Mouse (Mus musculus) liver, embryonic 11.5 days (tissue): ENCODE measurements around the gene Acot11. TPM values are rescaled to one million over a fixed set of nuclear protein-coding genes. Genes with fewer than 3 reads are reported as not detected.
A peak's percentile ranks its signal among the peaks of the same experiment; 100 is the strongest.
"Not testable (repeated sequence)": the region's sequence is repeated elsewhere in the genome, so short reads cannot be mapped to it uniquely, and the experiment has no call there.

Source experiments
- ATAC-seq: fragments of 200-750 bp; cut with Nextera tagmentation; replicated peaks from 2 replicates; pipeline ENCODE4 v1.8.0; 2017; ENCODE audit warnings: moderate number of reproducible peaks, mild to moderate bottlenecking, moderate TSS enrichment, moderate library complexity; ENCODE audit not compliant: low FRiP score
- DNase-seq: peaks from one replicate; pipeline ENCODE4 v3.0.0-alpha.2; 2017; ENCODE audit warnings: low spot score
- H3K27ac ChIP-seq: fragments of 300-500 bp; sonication (generic); 2 replicates; pipeline ENCODE4 v1.5.1; 2014; ENCODE audit warnings: mild to moderate bottlenecking, low read depth, low read length, control low read depth
- H3K27me3 ChIP-seq: fragments of 300-500 bp; sonication (generic); replicated peaks from 2 replicates; pipeline ENCODE4 v1.6.1; 2014; ENCODE audit warnings: low read length, mixed read lengths; ENCODE audit not compliant: control insufficient read depth, insufficient read depth
- H3K36me3 ChIP-seq: fragments of 300-500 bp; sonication (generic); 2 replicates; pipeline ENCODE4 v1.6.1; 2014; ENCODE audit warnings: mild to moderate bottlenecking, low read length, moderate library complexity, mixed read lengths; ENCODE audit not compliant: control insufficient read depth, insufficient read depth
- H3K4me1 ChIP-seq: fragments of 300-500 bp; sonication (generic); replicated peaks from 2 replicates; pipeline ENCODE4 v1.6.1; 2014; ENCODE audit warnings: low read length, mixed read lengths; ENCODE audit not compliant: control insufficient read depth, insufficient read depth
- H3K4me2 ChIP-seq: fragments of 300-500 bp; sonication (generic); 2 replicates; pipeline ENCODE4 v1.6.1; 2014; ENCODE audit warnings: mild to moderate bottlenecking, control low read depth, moderate library complexity
- H3K4me3 ChIP-seq: fragments of 300-500 bp; sonication (generic); 2 replicates; pipeline ENCODE4 v1.5.1; 2014; ENCODE audit warnings: low read depth, low read length, control low read depth
- H3K9ac ChIP-seq: fragments of 300-500 bp; sonication (generic); 2 replicates; pipeline ENCODE4 v1.6.1; 2014; ENCODE audit warnings: low read depth, low read length, control low read depth
- H3K9me3 ChIP-seq: fragments of 300-500 bp; sonication (generic); 2 replicates; pipeline ENCODE4 v1.6.1; 2016; ENCODE audit warnings: low read length, inconsistent platforms, mixed read lengths; ENCODE audit not compliant: control insufficient read depth
- WGBS: fragments of 180-500 bp; shearing (Covaris S2); extraction: QIAGEN DNeasy Blood & Tissue Kit; methylation state at CpG from one replicate; pipeline ENCODE4 v1.1.7; 2014; 5-methylcytosine and 5-hydroxymethylcytosine counted together
- polyA plus RNA-seq: library from polyadenylated mRNA; unstranded; fragments of >200 nt; fragmentation: Nextera tagmentation; extraction: Ambion mirVana; gene quantifications from 2 replicates; pipeline ENCODE4 v1.2.1, GENCODE M21; 2014

The Acot11 gene
- polyA plus RNA-seq, 1 experiment from 2014 or later, result 2.9 TPM

DNA sequence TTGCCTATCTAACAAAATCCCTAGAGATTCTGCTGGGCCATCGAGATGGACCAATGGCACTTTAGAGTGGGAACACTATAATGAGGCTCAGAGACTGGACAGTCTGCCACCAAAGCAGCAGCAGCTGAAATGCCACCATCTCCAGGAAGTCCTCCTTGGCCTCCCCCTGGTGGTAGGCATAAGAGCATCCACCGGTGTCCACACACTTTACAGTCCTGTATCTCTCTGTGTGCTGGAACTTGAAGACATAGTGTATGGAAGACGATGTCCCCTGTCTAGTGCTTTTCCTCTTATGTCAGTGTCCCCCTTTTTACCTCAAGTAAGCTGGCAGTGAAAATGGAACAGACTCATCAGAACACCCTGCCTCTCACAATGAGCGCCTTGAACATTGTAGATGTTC, 1.0 kb downstream of the Acot11 start:
- ATAC-seq (peak; percentile 42; the same call in 1 of the 2 replicates), DNase-seq (no peak)
- Histone ChIP-seq H3K4me2 (peak overlapping the region; percentile 94), H3K27ac (peak overlapping the region; percentile 75), H3K9me3 (no peaks in the 10 kb centered on the region), H3K36me3 (no peaks in the 10 kb centered on the region), H3K27me3 (no peaks in the 10 kb centered on the region), H3K4me1 (peaks cover 37% of the 10 kb centered on the region), H3K9ac (peak overlapping the region; percentile 38; the same call in 1 of the 2 replicates), H3K4me3 (peak overlapping the region; percentile 50)
- WGBS, result 48% methylated on average over 4 of the region's 4 CpGs

DNA sequence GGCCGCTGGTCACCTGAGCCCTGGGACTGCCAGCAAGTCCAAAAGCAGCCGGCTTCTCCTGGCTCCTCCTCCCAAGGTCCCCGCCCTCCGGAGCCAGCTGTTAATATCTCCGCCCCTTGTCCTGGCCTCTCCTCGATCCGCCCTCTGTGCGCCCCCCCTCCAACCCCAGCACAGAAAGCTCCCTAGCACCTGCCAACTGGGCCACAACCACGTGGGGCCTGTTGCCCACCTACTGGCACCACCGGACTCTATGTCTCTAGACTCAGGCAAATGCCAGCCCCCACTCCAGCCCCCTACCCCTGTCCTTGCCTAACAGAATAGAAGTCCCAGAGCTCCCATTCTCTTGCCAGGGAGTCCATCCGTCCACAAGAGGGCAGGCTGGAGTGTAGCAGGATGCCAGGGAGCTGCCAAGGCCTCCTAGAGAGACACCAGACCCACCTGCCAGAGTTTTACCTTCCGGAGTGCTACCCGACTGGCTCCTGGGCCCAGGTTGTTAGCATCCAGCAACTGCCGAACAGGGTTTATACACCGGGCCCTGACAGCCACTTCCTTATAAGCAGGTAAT, 4.9 kb downstream of the Acot11 start:
- no peaks in the 10 kb centered on the region for H3K9me3 ChIP-seq
- H3K27me3 ChIP-seq, result no peaks in the 10 kb centered on the region
- H3K4me3 ChIP-seq, result peak overlapping the region; percentile 21; the same call in 1 of the 2 replicates
- no peak overlapping the region for H3K27ac ChIP-seq
- H3K4me1 ChIP-seq, result peaks cover 38% of the 10 kb centered on the region
- peak; percentile 73 for DNase-seq
- H3K4me2 ChIP-seq, result peak overlapping the region; percentile 63
- 22% methylated on average over 15 of the region's 15 CpGs for WGBS
- ATAC-seq, result peak; percentile 60
- no peaks in the 10 kb centered on the region for H3K36me3 ChIP-seq
- H3K9ac ChIP-seq, result peak overlapping the region; percentile 30; the same call in 1 of the 2 replicates

DNA sequence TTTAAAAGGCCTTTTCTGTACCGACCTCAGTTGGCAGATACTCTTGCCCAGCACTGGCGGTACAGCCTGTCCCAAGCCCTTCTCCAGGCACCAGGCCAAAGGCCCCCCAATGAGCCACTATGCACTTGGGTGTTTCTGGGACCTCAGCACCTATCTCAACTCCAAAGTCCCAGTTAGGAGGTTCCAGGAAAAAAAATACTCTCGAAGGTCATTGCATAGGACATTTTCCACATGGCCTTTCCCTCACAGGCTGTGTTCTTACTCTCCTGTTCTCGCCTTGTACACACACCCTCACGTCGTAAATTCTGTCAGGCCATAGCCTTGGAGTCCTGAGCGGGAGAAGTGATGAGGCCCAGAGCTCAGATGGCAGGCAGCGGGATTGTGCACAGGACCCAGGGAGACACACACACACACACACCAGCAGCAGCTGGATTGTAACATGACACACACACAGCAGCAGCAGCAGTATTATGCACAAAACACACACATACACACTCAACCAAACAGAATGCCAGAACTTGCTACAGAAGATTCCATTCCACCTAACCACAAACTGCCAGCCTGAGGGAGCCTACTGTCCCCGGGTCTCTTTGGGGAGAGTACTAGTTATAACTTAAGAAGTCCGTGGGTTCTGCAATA, 5.8 kb downstream of the Acot11 start:
- DNase-seq (no peak), ATAC-seq (no peak)
- 58% methylated on average over 10 of the region's 10 CpGs for WGBS
- H3K27me3 ChIP-seq, result no peaks in the 10 kb centered on the region
- H3K36me3 ChIP-seq, result no peaks in the 10 kb centered on the region
- H3K4me2 ChIP-seq, result peak overlapping the region; percentile 63
- H3K4me1 ChIP-seq, result peaks cover 34% of the 10 kb centered on the region
- no peak overlapping the region for H3K4me3 ChIP-seq
- H3K27ac ChIP-seq, result no peak overlapping the region
- no peak overlapping the region for H3K9ac ChIP-seq
- no peaks in the 10 kb centered on the region for H3K9me3 ChIP-seq

DNA sequence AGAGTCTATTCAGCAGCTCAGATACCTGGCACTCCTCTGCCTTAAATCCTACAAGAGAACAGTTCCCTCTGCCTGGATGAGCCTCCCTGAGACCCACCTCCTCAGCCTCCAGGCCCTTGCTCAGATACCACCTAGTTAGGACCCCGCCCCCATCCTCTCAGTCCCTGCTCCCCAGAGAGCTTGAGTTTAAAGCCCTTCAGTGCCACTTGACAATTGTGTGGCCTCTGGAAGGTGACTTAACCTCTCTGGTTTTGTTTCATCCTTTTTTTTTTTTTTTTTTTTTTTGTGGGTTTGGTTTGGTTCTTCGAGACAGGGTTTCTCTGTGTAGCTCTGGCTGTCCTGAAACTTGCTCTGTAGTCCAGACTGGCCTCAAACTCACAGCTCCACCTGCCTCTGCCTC, 9.5 kb downstream of the Acot11 start:
- Histone ChIP-seq H3K4me3 (no peak overlapping the region), H3K4me2 (no peak overlapping the region), H3K9ac (no peak overlapping the region), H3K4me1 (peaks cover 47% of the 10 kb centered on the region), H3K27ac (no peak overlapping the region), H3K27me3 (no peaks in the 10 kb centered on the region), H3K9me3 (no peaks in the 10 kb centered on the region), H3K36me3 (no peaks in the 10 kb centered on the region)
- WGBS, result 82% methylated on average over 2 of the region's 2 CpGs
- ATAC-seq, result no peak
- DNase-seq, result no peak

DNA sequence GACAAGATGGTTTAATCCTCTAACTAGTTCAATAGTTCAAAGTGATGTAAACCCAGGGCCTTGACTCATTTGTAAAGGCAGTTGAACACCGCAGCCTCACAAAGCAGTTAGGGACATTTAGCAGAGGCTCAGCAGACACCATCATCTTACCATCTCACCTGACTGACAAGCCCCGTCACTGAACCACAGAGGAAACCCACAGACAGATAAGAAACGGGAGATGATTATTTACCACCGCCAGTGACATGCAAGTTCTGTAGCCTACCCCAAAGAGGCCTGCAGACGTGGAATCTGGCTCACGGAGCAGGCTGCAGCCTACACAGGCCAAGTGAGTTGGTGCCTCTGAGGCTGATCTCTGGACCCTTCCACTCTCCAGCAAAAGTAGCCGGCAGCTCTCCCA, 10.6 kb downstream of the Acot11 start:
- Histone ChIP-seq H3K9ac (no peak overlapping the region), H3K4me2 (no peak overlapping the region), H3K27ac (no peak overlapping the region), H3K4me1 (peaks cover 40% of the 10 kb centered on the region), H3K36me3 (no peaks in the 10 kb centered on the region), H3K9me3 (no peaks in the 10 kb centered on the region), H3K27me3 (no peaks in the 10 kb centered on the region), H3K4me3 (no peak overlapping the region)
- ATAC-seq (peak; percentile 44), DNase-seq (no peak)
- WGBS, result 33% methylated on average over 7 of the region's 7 CpGs

DNA sequence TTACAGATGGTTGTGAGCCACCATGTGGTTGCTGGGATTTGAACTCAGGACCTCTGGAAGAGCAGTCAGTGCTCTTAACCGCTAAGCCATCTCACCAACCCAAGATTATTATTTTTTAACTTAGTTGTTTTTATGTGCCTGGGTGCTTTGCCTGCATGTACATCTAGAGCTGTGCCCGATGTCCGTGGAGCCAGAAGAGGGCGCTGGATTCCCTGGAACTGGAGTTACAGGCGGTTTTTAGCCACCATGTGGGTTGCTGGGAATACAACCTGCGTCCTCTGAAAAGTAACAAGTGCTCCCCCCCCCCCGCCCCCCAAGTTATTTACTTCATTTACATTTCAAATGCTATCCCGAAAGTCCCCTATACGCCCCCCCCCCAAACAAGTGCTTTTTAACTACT, 11.0 kb downstream of the Acot11 start:
- not testable (repeated sequence) for H3K9me3 ChIP-seq, H3K4me3 ChIP-seq, H3K27ac ChIP-seq, H3K4me2 ChIP-seq, H3K9ac ChIP-seq, DNase-seq, ATAC-seq, H3K27me3 ChIP-seq, H3K36me3 ChIP-seq
- WGBS, result 91% methylated on average over 9 of the region's 9 CpGs
- H3K4me1 ChIP-seq, result peaks cover 40% of the 10 kb centered on the region

DNA sequence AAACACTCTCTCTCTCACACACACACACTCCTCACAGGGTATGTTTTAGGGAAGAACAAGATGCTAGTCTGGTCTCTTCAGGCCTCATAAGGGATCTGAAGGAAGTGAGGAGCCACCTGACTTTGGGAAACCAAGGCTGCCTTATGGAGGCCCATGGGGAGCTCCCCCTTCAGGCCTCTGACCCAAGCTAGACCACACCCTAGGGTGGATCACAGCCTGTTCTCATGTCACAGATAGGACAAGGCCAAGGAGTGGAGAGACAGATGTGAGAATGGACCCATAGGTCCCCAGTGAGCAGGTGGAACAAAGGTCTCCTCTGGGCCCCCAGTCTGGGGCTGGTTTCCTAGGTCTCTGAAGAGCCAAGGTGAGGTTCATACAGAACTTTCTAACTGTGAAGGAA, 12.5 kb downstream of the Acot11 start:
- peak overlapping the region; percentile 34 for H3K4me2 ChIP-seq
- peak; percentile 89 for ATAC-seq
- DNase-seq, result no peak
- 0 out of 2 replicates have a peak overlapping the region, but pooled peaks have one; percentile 34 for H3K9ac ChIP-seq
- peak overlapping the region; percentile 32; the same call in 1 of the 2 replicates for H3K27ac ChIP-seq
- no peaks in the 10 kb centered on the region for H3K9me3 ChIP-seq
- H3K4me1 ChIP-seq, result peaks cover 55% of the 10 kb centered on the region
- no peaks in the 10 kb centered on the region for H3K36me3 ChIP-seq
- H3K4me3 ChIP-seq, result no peak overlapping the region
- no peaks in the 10 kb centered on the region for H3K27me3 ChIP-seq

DNA sequence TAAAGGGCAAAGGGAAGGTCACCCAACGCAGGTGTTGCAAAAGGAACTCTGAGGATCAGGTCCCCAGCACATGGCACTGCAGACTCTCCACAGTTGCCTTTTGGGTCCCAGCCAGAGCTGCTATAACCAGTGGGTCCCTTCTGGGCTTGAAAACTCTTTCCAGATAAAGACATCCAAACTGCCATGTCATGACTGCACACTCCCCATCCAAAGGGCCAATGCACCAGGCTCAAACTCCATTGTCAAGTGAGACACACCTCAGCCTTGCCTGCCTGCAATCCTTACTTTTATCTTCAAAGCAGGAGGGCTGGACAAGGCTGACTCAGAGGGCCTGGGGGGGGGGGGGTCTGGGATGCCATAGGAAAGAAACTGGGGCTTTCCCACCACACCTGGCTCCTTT, 13.9 kb downstream of the Acot11 start:
- DNase-seq, result no peak
- 77% methylated on average over 1 of the region's 1 CpGs for WGBS
- Histone ChIP-seq H3K36me3 (no peaks in the 10 kb centered on the region), H3K4me1 (peaks cover 65% of the 10 kb centered on the region), H3K27ac (peak overlapping the region; percentile 6; the same call in 1 of the 2 replicates), H3K4me3 (no peak overlapping the region), H3K9me3 (no peaks in the 10 kb centered on the region), H3K27me3 (no peaks in the 10 kb centered on the region), H3K9ac (no peak overlapping the region), H3K4me2 (no peak overlapping the region)
- ATAC-seq, result peak; percentile 32; the same call in 1 of the 2 replicates

DNA sequence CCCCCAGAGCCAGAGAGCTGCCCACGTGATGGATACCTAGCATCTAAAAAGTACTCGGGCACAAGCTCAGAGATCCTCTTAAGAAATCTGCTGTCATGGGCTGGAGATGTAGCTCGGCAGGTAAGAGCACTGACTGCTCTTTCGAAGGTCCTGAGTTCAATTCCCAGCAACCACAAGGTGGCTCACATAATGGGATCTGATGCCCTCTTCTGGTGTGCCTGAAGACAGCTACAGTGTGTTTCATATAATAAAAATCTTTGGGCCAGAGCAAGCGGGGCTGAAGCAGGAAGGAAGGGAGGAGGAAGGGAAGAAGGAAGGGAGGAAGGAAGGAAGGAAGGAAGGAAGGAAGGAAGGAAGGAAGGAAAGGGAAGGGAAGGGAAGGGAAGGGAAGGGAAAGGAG, 14.6 kb downstream of the Acot11 start:
- not testable (repeated sequence) for H3K27ac ChIP-seq, H3K4me2 ChIP-seq, ATAC-seq, H3K27me3 ChIP-seq, DNase-seq, H3K9ac ChIP-seq, H3K9me3 ChIP-seq, H3K36me3 ChIP-seq, H3K4me3 ChIP-seq
- H3K4me1 ChIP-seq, result peaks cover 72% of the 10 kb centered on the region
- 85% methylated on average over 5 of the region's 5 CpGs for WGBS
